Mouse (Mus musculus): Measurements from ENCODE around the gene Cbfa2t2. TPM values are rescaled to one million over a fixed set of nuclear protein-coding genes. Genes with fewer than 3 reads are reported as not detected.
"Not testable (repeated sequence)": the region's sequence is repeated elsewhere in the genome, so short reads cannot be mapped to it uniquely, and the experiment has no call there.

The Cbfa2t2 gene
- polyA plus RNA-seq, 1 experiment from 2014 or later: 32.1 TPM

GRCm38 (mm10) chr2:154477028-154477427 is 40.7 kb downstream of the Cbfa2t2 start:
- Histone ChIP-seq H3K9me3 (no peaks in the 10 kb centered on the region), H3K4me1 (no peaks in the 10 kb centered on the region), H3K27ac (no peak overlapping the region), H3K36me3 (no peaks in the 10 kb centered on the region), H3K27me3 (replicated peaks) (no peaks in the 10 kb centered on the region), H3K4me2 (no peak overlapping the region), H3K9ac (no peak overlapping the region), H3K4me3 (replicated peaks) (no peak overlapping the region)
- no peak for ATAC-seq (ENCODE audit: insufficient read depth, low FRiP score, low read depth)
- WGBS: 82% methylated on average over 3 of the region's 3 CpGs

- ATAC-seq (ENCODE audit: insufficient read depth, low FRiP score, low read depth): no peak
- no peaks in the 10 kb centered on the region for H3K9me3 ChIP-seq
These were observed 55.5 kb downstream of the Cbfa2t2 start for GRCm38 (mm10) chr2:154491788-154492187.

GRCm38 (mm10) chr2:154493559-154493958 is 57.3 kb downstream of the Cbfa2t2 start:
- H3K9ac ChIP-seq; H3K9me3 ChIP-seq; H3K27ac ChIP-seq; H3K36me3 ChIP-seq; H3K27me3 ChIP-seq (replicated peaks); H3K4me2 ChIP-seq; ATAC-seq (ENCODE audit: insufficient read depth, low FRiP score, low read depth); H3K4me3 ChIP-seq (replicated peaks); H3K4me1 ChIP-seq: not testable (repeated sequence)
- 57% methylated on average over 2 of the region's 2 CpGs for WGBS

More at GRCm38 (mm10) chr2:154491788-154492187, 55.5 kb downstream of the Cbfa2t2 start:
- Histone ChIP-seq H3K27me3 (replicated peaks) (no peaks in the 10 kb centered on the region), H3K27ac (no peak overlapping the region), H3K9ac (no peak overlapping the region), H3K4me1 (peaks cover under 1% of the 10 kb centered on the region; the same call in 1 of the 2 replicates), H3K4me2 (no peak overlapping the region), H3K4me3 (replicated peaks) (no peak overlapping the region), H3K36me3 (no peaks in the 10 kb centered on the region)

GRCm38 (mm10) chr2:154495021-154495420 is 58.7 kb downstream of the Cbfa2t2 start:
- Histone ChIP-seq H3K9me3 (no peaks in the 10 kb centered on the region), H3K4me3 (replicated peaks) (no peak overlapping the region), H3K9ac (no peak overlapping the region), H3K36me3 (no peaks in the 10 kb centered on the region), H3K4me1 (no peaks in the 10 kb centered on the region), H3K27ac (no peak overlapping the region), H3K4me2 (no peak overlapping the region), H3K27me3 (replicated peaks) (no peaks in the 10 kb centered on the region)
- ATAC-seq (ENCODE audit: insufficient read depth, low FRiP score, low read depth): no peak
- 90% methylated on average over 4 of the region's 4 CpGs for WGBS

- 58% methylated on average over 5 of the region's 5 CpGs for WGBS
- no peaks in the 10 kb centered on the region for H3K4me1 ChIP-seq
- H3K4me2 ChIP-seq: no peak overlapping the region
- no peaks in the 10 kb centered on the region for H3K27me3 ChIP-seq (replicated peaks)
- H3K9ac ChIP-seq: no peak overlapping the region
- H3K9me3 ChIP-seq: no peaks in the 10 kb centered on the region
- no peak for ATAC-seq (ENCODE audit: insufficient read depth, low FRiP score, low read depth)
- no peak overlapping the region for H3K4me3 ChIP-seq (replicated peaks)
- no peak overlapping the region for H3K27ac ChIP-seq
- no peaks in the 10 kb centered on the region; the same call in 1 of the 2 replicates for H3K36me3 ChIP-seq
These were observed 62.3 kb downstream of the Cbfa2t2 start for GRCm38 (mm10) chr2:154498571-154498970.

- Histone ChIP-seq H3K9ac (no peak overlapping the region), H3K27me3 (replicated peaks) (no peaks in the 10 kb centered on the region), H3K4me1 (no peaks in the 10 kb centered on the region), H3K36me3 (no peaks in the 10 kb centered on the region; the same call in 1 of the 2 replicates), H3K9me3 (no peaks in the 10 kb centered on the region), H3K4me3 (replicated peaks) (no peak overlapping the region), H3K4me2 (no peak overlapping the region), H3K27ac (no peak overlapping the region)
- WGBS: 86% methylated on average over 2 of the region's 2 CpGs
- ATAC-seq (ENCODE audit: insufficient read depth, low FRiP score, low read depth): no peak
These were observed 63.5 kb downstream of the Cbfa2t2 start for GRCm38 (mm10) chr2:154499717-154500247.

- Histone ChIP-seq H3K9me3 (no peaks in the 10 kb centered on the region), H3K4me3 (replicated peaks) (no peak overlapping the region), H3K36me3 (no peaks in the 10 kb centered on the region; the same call in 1 of the 2 replicates), H3K4me1 (no peaks in the 10 kb centered on the region), H3K9ac (no peak overlapping the region), H3K4me2 (no peak overlapping the region), H3K27ac (no peak overlapping the region), H3K27me3 (replicated peaks) (no peaks in the 10 kb centered on the region)
- WGBS: 89% methylated on average over 3 of the region's 3 CpGs
- ATAC-seq (ENCODE audit: insufficient read depth, low FRiP score, low read depth): no peak
These were observed 64.5 kb downstream of the Cbfa2t2 start for GRCm38 (mm10) chr2:154500758-154501157.

- Histone ChIP-seq H3K9ac (no peak overlapping the region), H3K9me3 (no peaks in the 10 kb centered on the region), H3K4me2 (no peak overlapping the region), H3K4me3 (replicated peaks) (no peak overlapping the region), H3K27me3 (replicated peaks) (no peaks in the 10 kb centered on the region), H3K27ac (no peak overlapping the region), H3K4me1 (no peaks in the 10 kb centered on the region), H3K36me3 (no peaks in the 10 kb centered on the region; the same call in 1 of the 2 replicates)
- WGBS: 71% methylated on average over 2 of the region's 2 CpGs
- no peak for ATAC-seq (ENCODE audit: insufficient read depth, low FRiP score, low read depth)
These were observed 70.8 kb downstream of the Cbfa2t2 start for GRCm38 (mm10) chr2:154507076-154507475.

- H3K36me3 ChIP-seq: no peaks in the 10 kb centered on the region; the same call in 1 of the 2 replicates
- H3K4me3 ChIP-seq (replicated peaks): no peak overlapping the region
- no peak for ATAC-seq (ENCODE audit: insufficient read depth, low FRiP score, low read depth)
- no peaks in the 10 kb centered on the region for H3K9me3 ChIP-seq
- 76% methylated on average over 9 of the region's 9 CpGs for WGBS
- H3K4me2 ChIP-seq: no peak overlapping the region
- H3K9ac ChIP-seq: no peak overlapping the region
- no peak overlapping the region for H3K27ac ChIP-seq
- H3K27me3 ChIP-seq (replicated peaks): no peaks in the 10 kb centered on the region
- H3K4me1 ChIP-seq: no peaks in the 10 kb centered on the region
These were observed 71.4 kb downstream of the Cbfa2t2 start for GRCm38 (mm10) chr2:154507566-154508283.

- H3K4me1 ChIP-seq: no peaks in the 10 kb centered on the region
- no peak overlapping the region for H3K9ac ChIP-seq
- no peak overlapping the region for H3K4me3 ChIP-seq (replicated peaks)
- no peaks in the 10 kb centered on the region for H3K27me3 ChIP-seq (replicated peaks)
- H3K4me2 ChIP-seq: no peak overlapping the region
- no peak overlapping the region for H3K27ac ChIP-seq
- no peak for ATAC-seq (ENCODE audit: insufficient read depth, low FRiP score, low read depth)
- H3K36me3 ChIP-seq: no peaks in the 10 kb centered on the region; the same call in 1 of the 2 replicates
- no peaks in the 10 kb centered on the region for H3K9me3 ChIP-seq
- 84% methylated on average over 4 of the region's 4 CpGs for WGBS
These were observed 72.2 kb downstream of the Cbfa2t2 start for GRCm38 (mm10) chr2:154508450-154508849.

GRCm38 (mm10) chr2:154510141-154510540 is 73.9 kb downstream of the Cbfa2t2 start:
- H3K36me3 ChIP-seq: no peaks in the 10 kb centered on the region
- H3K4me2 ChIP-seq: no peak overlapping the region
- no peak overlapping the region for H3K4me3 ChIP-seq (replicated peaks)
- H3K9me3 ChIP-seq: no peaks in the 10 kb centered on the region
- ATAC-seq (ENCODE audit: insufficient read depth, low FRiP score, low read depth): no peak
- H3K4me1 ChIP-seq: no peaks in the 10 kb centered on the region
- no peak overlapping the region for H3K9ac ChIP-seq
- no peaks in the 10 kb centered on the region for H3K27me3 ChIP-seq (replicated peaks)
- no peak overlapping the region for H3K27ac ChIP-seq
- WGBS: 87% methylated on average over 3 of the region's 3 CpGs

- H3K4me1 ChIP-seq: no peaks in the 10 kb centered on the region
- H3K27ac ChIP-seq: no peak overlapping the region
- no peaks in the 10 kb centered on the region for H3K9me3 ChIP-seq
- 80% methylated on average over 3 of the region's 3 CpGs for WGBS
- no peak overlapping the region for H3K9ac ChIP-seq
- ATAC-seq (ENCODE audit: insufficient read depth, low FRiP score, low read depth): no peak
- H3K4me3 ChIP-seq (replicated peaks): no peak overlapping the region
- no peaks in the 10 kb centered on the region for H3K27me3 ChIP-seq (replicated peaks)
- H3K36me3 ChIP-seq: 0 out of 2 replicates have a peak, but pooled peaks cover 5% of the 10 kb centered on the region
- no peak overlapping the region for H3K4me2 ChIP-seq
These were observed 80.7 kb downstream of the Cbfa2t2 start for GRCm38 (mm10) chr2:154516944-154517343.

Data from stomach, embryonic 15.5 days (tissue).